8 mouse cellular contexts compared by ENCODE assay signal in genomic region chr11:100397600-100398389, GRCm38 (mm10). TPM values are rescaled to one million over a fixed set of nuclear protein-coding genes. Genes with fewer than 3 reads are reported as not detected.
DNase-seq lines count a peak whose midpoint lies in the region; ATAC-seq and TF ChIP-seq lines count a peak whose summit lies in the region.

Jup (minus strand) TSS chr11:100397763.

- H3K36me3 ChIP-seq in kidney, embryonic 14.5 days (ENCODE audit: control insufficient read depth, insufficient read depth, low read length): no peaks in the 10 kb centered on the region
- no peaks in the 10 kb centered on the region for H3K36me3 ChIP-seq in limb, embryonic 15.5 days

- no peak within 1 kb of the TSS for H3K27ac ChIP-seq in bone marrow macrophage, adult 2 months (ENCODE audit: insufficient read depth, low read depth, low read length)
- peak within 1 kb of the TSS; percentile 60 for H3K27ac ChIP-seq in embryonic fibroblast, embryonic 13.5 days (ENCODE audit: insufficient read depth, low read length)
- peak within 1 kb of the TSS; percentile 88 for H3K27ac ChIP-seq in kidney, embryonic 14.5 days (ENCODE audit: low read depth, low read length)
- H3K27ac ChIP-seq in limb, embryonic 15.5 days: peak within 1 kb of the TSS; percentile 85

- peaks cover 30% of the 10 kb centered on the region for H3K4me1 ChIP-seq in bone marrow macrophage, adult 2 months (ENCODE audit: control insufficient read depth, insufficient read depth, low read length)
- peaks cover 9% of the 10 kb centered on the region; the same call in 1 of the 2 replicates for H3K4me1 ChIP-seq in embryonic fibroblast, embryonic 13.5 days (ENCODE audit: control insufficient read depth, insufficient read depth, low read length)
- peaks cover 23% of the 10 kb centered on the region for H3K4me1 ChIP-seq in kidney, embryonic 14.5 days (ENCODE audit: control insufficient read depth, insufficient read depth, low read length)
- peaks cover 59% of the 10 kb centered on the region for H3K4me1 ChIP-seq in limb, embryonic 15.5 days

- H3K27me3 ChIP-seq in kidney, embryonic 14.5 days (ENCODE audit: control insufficient read depth, insufficient read depth, low read length): no peaks in the 10 kb centered on the region
- H3K27me3 ChIP-seq in limb, embryonic 15.5 days: no peaks in the 10 kb centered on the region

- peak; percentile 98 for ATAC-seq in kidney, embryonic 14.5 days (ENCODE audit: low FRiP score, low TSS enrichment)
- peak; percentile 94 for ATAC-seq in limb, embryonic 15.5 days (ENCODE audit: insufficient number of reproducible peaks, low FRiP score, low TSS enrichment, low read depth)

- H3K4me3 ChIP-seq in bone marrow macrophage, adult 2 months (ENCODE audit: insufficient read depth, low read length): peak within 1 kb of the TSS; percentile 63
- peak within 1 kb of the TSS; percentile 89 for H3K4me3 ChIP-seq in embryonic fibroblast, embryonic 13.5 days (ENCODE audit: insufficient read depth, low read length)
- peak within 1 kb of the TSS; percentile 84 for H3K4me3 ChIP-seq in kidney, embryonic 14.5 days (ENCODE audit: low read length)
- peak within 1 kb of the TSS; percentile 75 for H3K4me3 ChIP-seq in limb, embryonic 15.5 days

- 0 out of 2 replicates have a peak, but pooled peaks have one; percentile 2 for TF ChIP-seq CTCF in bone marrow macrophage, adult 2 months (IDR thresholded peaks at IDR 0.05; ENCODE audit: low read depth, low read length)
- TF ChIP-seq CTCF in embryonic fibroblast, embryonic 13.5 days (IDR thresholded peaks at IDR 0.05; ENCODE audit: borderline replicate concordance, insufficient read depth, low read length): no peak

- H3K9me3 ChIP-seq in kidney, embryonic 14.5 days (ENCODE audit: control insufficient read depth, low read length): no peaks in the 10 kb centered on the region
- no peaks in the 10 kb centered on the region for H3K9me3 ChIP-seq in limb, embryonic 15.5 days

- peak within 1 kb of the TSS; percentile 77 for H3K9ac ChIP-seq in kidney, embryonic 14.5 days (ENCODE audit: low read depth, low read length)
- H3K9ac ChIP-seq in limb, embryonic 15.5 days: peak within 1 kb of the TSS; percentile 68

- WGBS in kidney, embryonic 14.5 days: under 1% methylated on average over 37 of the region's 37 CpGs
- WGBS in limb, embryonic 15.5 days: 2% methylated on average over 37 of the region's 37 CpGs

- peak within 1 kb of the TSS; percentile 81 for H3K4me2 ChIP-seq in kidney, embryonic 14.5 days (replicated peaks; ENCODE audit: low read depth, low read length)
- peak within 1 kb of the TSS; percentile 83 for H3K4me2 ChIP-seq in limb, embryonic 15.5 days

- no peak for TF ChIP-seq POLR2A in bone marrow macrophage, adult 2 months (IDR thresholded peaks at IDR 0.05; ENCODE audit: borderline replicate concordance, low read depth, low read length)
- TF ChIP-seq POLR2A in embryonic fibroblast, embryonic 13.5 days (IDR thresholded peaks at IDR 0.05; ENCODE audit: low read depth, low read length): peak; percentile 97

- DNase-seq in 3T3-L1 (ENCODE audit: low read depth, low spot score): peak; percentile 99
- peak; percentile 99 to 100 for DNase-seq in heart, adult 9 months (ENCODE audit: low spot score in 2 of 2)
- peak; percentile 93 to 95 for DNase-seq in monocyte, adult 2 months (ENCODE audit: low read depth in 1 of 2, low spot score in 2 of 2)
- peak; percentile 98 for DNase-seq in spleen, postnatal 36 days (ENCODE audit: low spot score in 2 of 2)

RNA-seq across cellular contexts. Expression of gene Jup, which starts in this region (rescaled TPM):
- 7.3 and 15.0 TPM in 2 replicates for polyA plus RNA-seq in bone marrow macrophage, adult 2 months (2012; ENCODE audit: insufficient read depth, insufficient read length, missing spikeins)
- polyA plus RNA-seq in embryonic fibroblast, embryonic 13.5 days (2011; ENCODE audit: insufficient read length, low read depth, missing spikeins): 61.1 and 82.2 TPM in 2 replicates
- polyA plus RNA-seq in kidney, embryonic 14.5 days (2014; fragmentation: Nextera tagmentation; extraction: Ambion mirVana): 66.8 and 84.7 TPM in 2 replicates
- 305 and 309 TPM in 2 replicates for polyA plus RNA-seq in limb, embryonic 15.5 days (2015; fragmentation: Nextera tagmentation; extraction: Ambion mirVana)
